Mouse (Mus musculus) embryonic facial prominence, embryonic 12.5 days (tissue): ENCODE measurements around the gene 4430402I18Rik. TPM values are rescaled to one million over a fixed set of nuclear protein-coding genes. Genes with fewer than 3 reads are reported as not detected.

Experiments
- ATAC-seq: fragments of 200-750 bp; cut with Nextera tagmentation; 2 replicates; pipeline ENCODE4 v1.8.0; 2017; ENCODE audit not compliant: insufficient number of reproducible peaks, insufficient read depth, low FRiP score, low TSS enrichment
- H3K27ac ChIP-seq: fragments of 300-500 bp; sonication (generic); 2 replicates; pipeline ENCODE4 v1.5.1; 2016; ENCODE audit warnings: mild to moderate bottlenecking
- H3K27me3 ChIP-seq: fragments of 300-500 bp; sonication (generic); 2 replicates; pipeline ENCODE4 v1.6.1; 2016; ENCODE audit warnings: mild to moderate bottlenecking, moderate library complexity
- H3K36me3 ChIP-seq: fragments of 300-500 bp; sonication (generic); 2 replicates; pipeline ENCODE4 v1.6.1; 2016; ENCODE audit warnings: mild to moderate bottlenecking
- H3K4me1 ChIP-seq: fragments of 300-500 bp; sonication (generic); 2 replicates; pipeline ENCODE4 v1.6.1; 2016
- H3K4me2 ChIP-seq: fragments of 300-500 bp; sonication (generic); replicated peaks from 2 replicates; pipeline ENCODE4 v1.6.1; 2016; ENCODE audit warnings: mild to moderate bottlenecking, moderate library complexity
- H3K4me3 ChIP-seq: fragments of 300-500 bp; sonication (generic); 2 replicates; pipeline ENCODE4 v1.5.1; 2016; ENCODE audit warnings: mild to moderate bottlenecking
- H3K9ac ChIP-seq: fragments of 300-500 bp; sonication (generic); 2 replicates; pipeline ENCODE4 v1.6.1; 2016; ENCODE audit warnings: mild to moderate bottlenecking, moderate library complexity
- H3K9me3 ChIP-seq: fragments of 300-500 bp; sonication (generic); 2 replicates; pipeline ENCODE4 v1.6.1; 2016; ENCODE audit warnings: mild to moderate bottlenecking, moderate library complexity
- WGBS: fragments of 180-500 bp; shearing (Covaris S2); methylation state at CpG from one replicate; pipeline ENCODE4 v1.1.7; 2016; 5-methylcytosine and 5-hydroxymethylcytosine counted together
- polyA plus RNA-seq: library from polyadenylated mRNA; unstranded; fragments of >200 nt; fragmentation: Nextera tagmentation; extraction: Ambion mirVana; gene quantifications from 2 replicates; pipeline ENCODE4 v1.2.1, GENCODE M21; 2016

Gene 4430402I18Rik
- polyA plus RNA-seq, 1 experiment from 2014 or later: 0.26 TPM

DNA sequence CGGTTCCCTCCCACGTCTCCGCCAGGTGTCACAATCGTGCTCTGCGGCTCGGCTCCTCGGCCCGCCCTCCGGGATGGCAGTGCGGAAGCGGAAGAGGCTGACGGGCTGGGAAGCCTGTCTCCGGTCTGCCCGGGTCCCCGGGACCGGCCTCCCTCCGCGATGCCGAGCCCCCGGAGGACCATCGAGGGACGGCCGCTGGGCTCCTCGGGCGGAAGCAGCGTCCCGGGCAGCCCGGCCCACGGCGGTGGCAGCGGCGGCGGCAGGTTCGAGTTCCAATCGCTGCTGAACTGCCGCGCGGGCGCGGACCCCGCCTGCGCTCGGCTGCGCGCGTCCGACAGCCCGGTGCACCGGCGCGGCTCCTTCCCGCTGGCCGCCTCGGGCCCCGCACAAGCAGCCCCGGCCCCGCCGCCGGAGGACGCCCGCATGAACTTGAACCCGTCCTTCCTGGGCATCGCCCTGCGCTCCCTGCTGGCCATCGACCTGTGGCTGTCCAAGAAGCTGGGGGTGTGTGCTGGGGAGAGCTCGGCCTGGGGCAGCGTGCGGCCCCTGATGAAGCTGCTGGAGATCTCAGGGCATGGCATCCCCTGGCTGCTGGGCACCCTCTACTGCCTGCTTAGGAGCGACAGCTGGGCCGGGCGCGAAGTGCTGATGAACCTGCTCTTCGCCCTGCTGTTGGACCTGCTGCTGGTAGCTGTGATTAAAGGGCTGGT is 3.6 kb downstream of the 4430402I18Rik start, which contains the start of gene Plpp6:
Gene Plpp6, plus strand, starts transcription at position 112 of the 710 bp plus-strand sequence.
- H3K27ac ChIP-seq: 0 out of 2 replicates have a peak within 1 kb of the TSS, but pooled peaks have one; percentile 41
- under 1% methylated on average over 72 of the region's 73 CpGs for WGBS

DNA sequence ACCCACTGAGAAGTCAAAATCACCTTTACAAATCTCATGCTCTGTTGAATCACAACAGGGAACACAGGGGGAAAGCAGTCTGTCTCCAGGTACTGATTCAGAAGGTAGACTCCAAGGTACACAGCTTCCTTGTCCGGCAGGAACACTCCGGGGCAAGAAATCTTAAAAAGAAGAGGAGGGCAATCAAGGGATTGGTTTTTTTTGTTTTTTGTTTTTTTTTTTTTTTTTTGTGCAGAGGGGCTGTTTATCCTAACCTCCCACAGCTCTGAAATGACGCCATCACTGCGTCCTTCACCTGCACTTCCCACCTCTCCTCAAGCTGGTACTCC is 4.1 kb downstream of the 4430402I18Rik start:
- H3K9ac ChIP-seq: no peak overlapping the region
- H3K4me3 ChIP-seq: peak overlapping the region; percentile 88
- no peak overlapping the region for H3K27ac ChIP-seq
- 3% methylated on average over 4 of the region's 4 CpGs for WGBS
- H3K36me3 ChIP-seq: no peaks in the 10 kb centered on the region
- H3K4me2 ChIP-seq: peak overlapping the region; percentile 91
- H3K9me3 ChIP-seq: no peaks in the 10 kb centered on the region
- 0 out of 2 replicates have a peak, but pooled peaks cover 2% of the 10 kb centered on the region for H3K27me3 ChIP-seq
- H3K4me1 ChIP-seq: peaks cover 16% of the 10 kb centered on the region; the same call in 1 of the 2 replicates
- no peak for ATAC-seq

More for the DNA sequence above, 3.6 kb downstream of the 4430402I18Rik start, which contains the start of gene Plpp6:
- ATAC-seq: peak; percentile 67
- Histone ChIP-seq H3K27me3 (0 out of 2 replicates have a peak, but pooled peaks cover 2% of the 10 kb centered on the region), H3K4me1 (peaks cover 16% of the 10 kb centered on the region; the same call in 1 of the 2 replicates), H3K9me3 (no peaks in the 10 kb centered on the region), H3K4me3 (peak within 1 kb of the TSS; percentile 88), H3K9ac (peak within 1 kb of the TSS; percentile 77), H3K36me3 (no peaks in the 10 kb centered on the region), H3K4me2 (peak within 1 kb of the TSS; percentile 91)

DNA sequence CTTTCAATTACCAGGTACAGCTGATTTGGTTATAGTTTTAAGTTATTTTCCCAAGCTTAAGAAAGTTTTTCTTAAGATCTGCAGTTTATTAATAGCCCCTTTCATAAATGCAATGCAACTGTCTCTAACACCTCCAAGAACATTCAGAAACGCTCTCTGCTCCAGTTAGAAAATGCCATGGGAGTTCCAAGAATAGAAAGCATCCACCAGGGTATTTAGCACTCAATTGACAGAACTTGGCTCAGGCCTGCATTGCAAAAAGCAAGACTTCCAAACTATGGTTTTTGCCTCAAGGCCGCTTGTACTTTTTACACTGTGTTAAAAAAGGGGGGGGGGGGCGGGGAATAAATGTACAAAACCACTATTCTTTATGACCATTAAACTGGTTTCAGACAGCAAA is 4.5 kb downstream of the 4430402I18Rik start:
- 44% methylated on average over 3 of the region's 3 CpGs for WGBS
- Histone ChIP-seq H3K36me3 (no peaks in the 10 kb centered on the region), H3K9me3 (no peaks in the 10 kb centered on the region), H3K9ac (no peak overlapping the region), H3K27ac (no peak overlapping the region), H3K27me3 (0 out of 2 replicates have a peak, but pooled peaks cover 2% of the 10 kb centered on the region), H3K4me2 (peak overlapping the region; percentile 91), H3K4me3 (peak overlapping the region; percentile 88; the same call in 1 of the 2 replicates), H3K4me1 (peaks cover 16% of the 10 kb centered on the region; the same call in 1 of the 2 replicates)
- no peak for ATAC-seq

DNA sequence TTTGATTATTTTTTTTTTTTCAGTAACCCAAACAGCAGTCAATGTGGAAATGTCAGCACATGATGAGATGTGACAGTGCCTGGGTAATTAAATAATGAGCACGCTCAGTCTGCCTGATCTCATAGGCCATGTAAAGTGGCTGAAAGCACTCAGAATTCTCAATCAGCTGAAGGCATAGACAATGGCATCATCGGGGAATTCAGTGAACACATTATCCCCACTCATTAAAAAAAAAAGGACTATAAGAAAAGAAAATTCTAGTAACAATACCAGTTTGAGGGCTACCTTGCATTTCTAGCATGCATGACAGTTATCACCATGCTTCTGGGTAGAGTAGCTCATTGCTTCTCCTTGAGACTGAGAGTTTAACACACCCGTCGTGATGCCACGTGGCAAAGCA is 16.3 kb downstream of the 4430402I18Rik start:
- WGBS: 85% methylated on average over 5 of the region's 5 CpGs
- no peak for ATAC-seq
- no peaks in the 10 kb centered on the region for H3K9me3 ChIP-seq
- no peak overlapping the region for H3K4me3 ChIP-seq
- H3K4me2 ChIP-seq: no peak overlapping the region
- H3K36me3 ChIP-seq: no peaks in the 10 kb centered on the region
- H3K4me1 ChIP-seq: no peaks in the 10 kb centered on the region
- H3K9ac ChIP-seq: no peak overlapping the region
- no peak overlapping the region for H3K27ac ChIP-seq
- no peaks in the 10 kb centered on the region for H3K27me3 ChIP-seq

DNA sequence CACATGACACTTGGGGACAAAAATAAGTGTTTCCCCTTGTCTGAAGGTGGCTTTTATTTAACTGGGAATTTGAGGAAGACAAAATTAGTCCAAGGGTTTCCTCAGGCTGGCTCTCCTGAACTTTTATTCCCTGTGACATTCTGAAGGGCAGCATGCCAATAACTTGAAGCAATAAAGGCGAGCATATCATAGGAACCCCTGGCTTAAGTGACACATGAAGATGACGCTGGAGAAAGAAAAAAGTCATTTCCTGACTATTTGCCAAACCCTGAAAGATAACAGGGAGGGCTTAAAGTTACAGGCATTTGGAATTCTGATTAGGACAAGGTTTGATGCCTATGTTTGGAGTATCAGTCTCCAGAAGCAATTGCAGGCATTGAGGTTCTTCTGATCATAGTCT is 20.3 kb downstream of the 4430402I18Rik start:
- no peak for ATAC-seq
- H3K27me3 ChIP-seq: no peaks in the 10 kb centered on the region
- no peaks in the 10 kb centered on the region for H3K9me3 ChIP-seq
- H3K9ac ChIP-seq: no peak overlapping the region
- H3K36me3 ChIP-seq: no peaks in the 10 kb centered on the region
- no peak overlapping the region for H3K27ac ChIP-seq
- H3K4me2 ChIP-seq: no peak overlapping the region
- no peaks in the 10 kb centered on the region for H3K4me1 ChIP-seq
- H3K4me3 ChIP-seq: no peak overlapping the region
- 59% methylated on average over 2 of the region's 2 CpGs for WGBS

DNA sequence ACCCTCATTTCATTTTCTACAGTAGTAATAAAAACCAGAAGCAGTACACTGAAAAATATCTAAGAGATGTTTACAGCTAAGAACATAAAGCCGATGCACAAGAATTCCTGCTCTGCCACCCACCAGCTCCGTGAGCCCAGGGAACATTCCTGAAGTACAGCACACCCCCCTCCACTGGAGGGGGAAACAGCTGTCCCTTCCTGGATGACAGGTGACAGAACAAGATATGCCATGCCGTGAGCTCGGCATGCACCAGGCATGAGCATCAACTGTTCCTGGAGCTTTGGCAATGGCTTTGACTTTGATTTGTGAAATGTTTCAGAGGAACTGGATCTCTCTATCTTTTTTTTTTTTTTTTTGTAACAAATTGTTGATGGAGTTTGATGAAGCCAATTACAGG is 20.8 kb downstream of the 4430402I18Rik start:
- Histone ChIP-seq H3K9me3 (no peaks in the 10 kb centered on the region), H3K4me1 (no peaks in the 10 kb centered on the region), H3K27me3 (no peaks in the 10 kb centered on the region), H3K4me2 (no peak overlapping the region), H3K9ac (no peak overlapping the region), H3K27ac (no peak overlapping the region), H3K4me3 (no peak overlapping the region), H3K36me3 (no peaks in the 10 kb centered on the region)
- ATAC-seq: no peak
- WGBS: 50% methylated on average over 4 of the region's 4 CpGs

DNA sequence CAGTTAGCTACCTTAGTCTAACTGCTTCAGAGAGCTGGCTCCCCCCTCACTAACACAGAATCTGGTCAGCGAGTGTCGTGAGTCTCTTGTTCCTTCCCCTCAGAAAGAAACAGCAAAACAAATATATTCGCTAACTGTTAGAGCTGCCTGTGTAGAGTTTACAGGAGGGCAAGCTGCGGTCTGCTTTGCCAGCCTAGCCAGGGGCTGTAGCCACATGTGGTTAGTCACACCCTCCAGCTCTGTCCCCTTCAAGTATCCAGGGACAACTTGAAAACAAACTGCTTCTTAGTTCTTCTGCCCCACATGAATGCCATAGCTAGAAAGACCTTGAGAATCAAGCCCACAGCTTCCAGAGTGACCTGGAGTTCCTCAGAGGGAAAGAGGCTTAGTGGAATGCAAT is 26.3 kb downstream of the 4430402I18Rik start:
- Histone ChIP-seq H3K27ac (no peak overlapping the region), H3K4me1 (no peaks in the 10 kb centered on the region), H3K27me3 (no peaks in the 10 kb centered on the region), H3K4me3 (no peak overlapping the region), H3K9ac (no peak overlapping the region), H3K9me3 (no peaks in the 10 kb centered on the region), H3K4me2 (no peak overlapping the region), H3K36me3 (no peaks in the 10 kb centered on the region)
- 59% methylated on average over 4 of the region's 4 CpGs for WGBS
- no peak for ATAC-seq

DNA sequence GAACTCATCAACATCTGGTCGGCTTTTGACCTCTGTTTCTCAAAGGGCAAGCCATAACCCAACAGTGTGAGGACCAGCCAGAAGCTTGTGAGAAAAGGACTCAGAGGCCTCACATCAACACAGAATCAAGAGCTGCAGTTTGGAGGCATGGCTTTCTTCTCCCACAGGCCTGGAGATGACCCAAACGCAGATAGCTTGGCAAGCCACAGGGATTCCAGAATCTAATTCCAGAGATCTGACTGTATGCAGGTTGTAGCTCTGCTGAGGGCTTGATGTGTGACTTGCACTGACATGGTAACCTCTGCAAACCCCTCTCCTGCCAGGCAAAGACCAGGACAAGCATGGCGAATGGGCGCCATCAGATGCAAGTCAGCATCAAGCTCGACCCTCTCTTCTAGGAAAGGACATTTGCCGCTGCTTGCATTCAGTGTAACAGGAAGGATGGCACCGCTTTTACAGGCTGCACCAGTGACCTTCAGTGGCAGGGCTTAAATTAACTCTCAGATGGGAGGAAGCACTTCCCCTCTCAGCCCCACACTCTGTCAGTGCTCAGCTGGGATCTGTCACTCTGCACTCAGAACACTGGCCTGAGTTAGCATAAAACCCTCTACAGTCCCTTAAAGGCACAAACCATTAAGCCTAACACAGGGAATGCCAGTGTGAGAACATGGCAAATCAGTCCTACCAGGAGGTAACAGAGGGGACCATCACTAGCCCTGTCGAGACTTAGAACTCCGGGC is 27.3 kb downstream of the 4430402I18Rik start:
- Histone ChIP-seq H3K27ac (no peak overlapping the region), H3K4me1 (no peaks in the 10 kb centered on the region), H3K27me3 (no peaks in the 10 kb centered on the region), H3K9me3 (no peaks in the 10 kb centered on the region), H3K4me2 (no peak overlapping the region), H3K9ac (no peak overlapping the region), H3K36me3 (no peaks in the 10 kb centered on the region), H3K4me3 (no peak overlapping the region)
- 60% methylated on average over 9 of the region's 9 CpGs for WGBS
- ATAC-seq: no peak

DNA sequence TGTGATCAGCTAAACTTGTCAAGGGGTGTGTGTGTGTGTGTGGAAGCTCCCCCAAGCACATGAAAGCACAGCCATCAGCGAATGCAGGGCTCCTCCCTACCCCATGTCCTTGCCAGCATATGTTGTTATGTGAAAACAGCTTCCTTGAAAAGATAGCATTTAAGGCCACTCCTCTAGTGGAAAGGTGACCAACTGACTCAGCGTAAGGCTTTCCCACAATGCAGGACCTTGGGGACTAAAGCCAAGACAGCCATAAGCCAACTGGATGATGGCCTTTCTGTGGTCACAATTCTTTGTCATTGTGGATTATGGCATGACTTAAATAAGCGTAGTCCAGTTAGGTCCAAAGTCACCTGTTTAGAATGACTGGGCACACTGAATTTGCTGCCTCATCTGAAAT is 32.7 kb downstream of the 4430402I18Rik start:
- H3K9me3 ChIP-seq: no peaks in the 10 kb centered on the region
- no peaks in the 10 kb centered on the region for H3K36me3 ChIP-seq
- no peaks in the 10 kb centered on the region for H3K27me3 ChIP-seq
- no peak overlapping the region for H3K27ac ChIP-seq
- ATAC-seq: no peak
- no peak overlapping the region for H3K4me2 ChIP-seq
- no peak overlapping the region for H3K4me3 ChIP-seq
- H3K9ac ChIP-seq: no peak overlapping the region
- WGBS: 91% methylated on average over 3 of the region's 3 CpGs
- no peaks in the 10 kb centered on the region for H3K4me1 ChIP-seq

DNA sequence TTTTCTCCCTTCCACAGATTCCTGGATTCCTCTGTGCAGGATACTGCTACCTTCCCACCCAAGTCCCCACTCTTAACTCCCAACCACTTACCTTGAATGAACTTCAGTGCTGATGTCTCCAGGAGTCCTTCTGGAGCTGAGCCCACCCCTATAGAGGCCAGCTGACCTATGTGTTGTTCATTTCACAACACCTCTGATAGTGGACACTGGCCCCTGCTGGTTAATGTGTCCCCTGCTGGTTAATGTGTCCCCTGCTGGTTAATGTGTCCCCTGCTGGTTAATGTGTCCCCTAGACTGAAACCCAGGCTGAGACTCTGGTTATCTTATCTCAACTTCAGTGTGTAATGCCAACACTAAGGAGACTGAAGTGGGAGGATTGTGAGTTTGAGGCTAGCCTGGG is 38.6 kb downstream of the 4430402I18Rik start:
- Histone ChIP-seq H3K9ac (no peak overlapping the region), H3K9me3 (no peaks in the 10 kb centered on the region), H3K36me3 (no peaks in the 10 kb centered on the region), H3K27me3 (no peaks in the 10 kb centered on the region), H3K4me3 (no peak overlapping the region), H3K4me2 (no peak overlapping the region), H3K27ac (no peak overlapping the region), H3K4me1 (no peaks in the 10 kb centered on the region)
- no peak for ATAC-seq

DNA sequence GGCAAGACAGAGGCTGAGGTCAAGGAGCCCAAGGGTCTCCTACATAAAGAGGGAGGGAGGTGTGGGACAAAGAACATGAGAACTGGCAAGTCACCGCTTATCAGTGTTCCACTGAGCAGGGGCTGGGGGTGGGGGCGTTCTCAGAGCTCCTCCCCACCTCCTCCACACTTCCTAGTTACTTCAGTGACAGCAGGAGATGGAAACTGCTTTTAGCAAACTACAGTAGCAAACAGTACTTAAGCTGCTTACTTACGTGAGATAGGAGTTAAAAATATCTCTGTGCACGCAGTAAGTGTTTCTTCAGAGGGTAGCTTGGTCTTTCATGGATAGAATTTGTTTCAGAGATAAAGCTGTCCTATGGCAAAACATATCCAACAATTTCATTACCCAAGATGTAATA is 40.2 kb downstream of the 4430402I18Rik start:
- Histone ChIP-seq H3K4me2 (no peak overlapping the region), H3K9ac (no peak overlapping the region), H3K36me3 (no peaks in the 10 kb centered on the region), H3K9me3 (no peaks in the 10 kb centered on the region), H3K4me1 (no peaks in the 10 kb centered on the region), H3K27ac (no peak overlapping the region), H3K27me3 (no peaks in the 10 kb centered on the region), H3K4me3 (no peak overlapping the region)
- WGBS: 69% methylated on average over 4 of the region's 4 CpGs
- no peak for ATAC-seq

DNA sequence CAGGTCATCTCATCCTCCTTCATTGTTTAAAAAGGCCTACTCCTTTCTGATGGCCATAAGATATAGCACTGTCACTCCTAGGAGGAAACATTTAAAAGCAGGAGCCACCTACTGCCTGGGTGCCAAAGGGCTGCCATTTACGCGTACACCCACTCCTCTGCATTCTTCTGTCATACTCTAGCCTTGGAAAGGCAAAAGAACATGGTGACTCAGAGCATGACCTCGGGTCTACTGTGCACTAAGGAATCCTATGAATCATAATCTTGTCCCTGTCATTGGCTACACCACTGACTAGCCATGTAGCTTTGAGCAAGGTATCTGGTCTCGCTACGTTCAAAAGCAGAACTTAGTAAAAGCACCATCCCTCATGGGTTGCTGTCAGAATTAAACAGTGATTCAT is 41.2 kb downstream of the 4430402I18Rik start:
- Histone ChIP-seq H3K36me3 (no peaks in the 10 kb centered on the region), H3K4me2 (no peak overlapping the region), H3K4me3 (no peak overlapping the region), H3K4me1 (no peaks in the 10 kb centered on the region), H3K27me3 (no peaks in the 10 kb centered on the region), H3K9me3 (no peaks in the 10 kb centered on the region), H3K27ac (no peak overlapping the region), H3K9ac (no peak overlapping the region)
- 90% methylated on average over 5 of the region's 5 CpGs for WGBS
- no peak for ATAC-seq
